In the genomic region with DNA sequence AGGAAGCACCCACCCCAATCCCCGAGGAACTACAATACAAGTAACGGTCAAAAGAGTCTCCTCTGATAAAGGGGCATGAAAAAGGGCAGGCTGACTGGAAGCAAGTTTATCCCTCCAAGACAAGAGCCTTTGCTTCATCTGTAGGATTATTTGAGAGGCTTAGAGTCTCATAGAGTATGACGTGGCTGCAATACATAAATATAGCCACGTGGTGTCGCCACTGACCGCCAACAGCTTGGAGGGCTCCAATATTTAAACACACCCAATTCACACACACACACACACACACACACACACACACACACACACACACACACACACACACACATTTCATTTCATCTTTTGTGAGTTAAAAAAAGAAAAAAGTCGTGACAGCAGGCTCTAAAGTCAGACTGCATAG, we compare ENCODE assay signal across 8 mouse cellular contexts. TPM values are rescaled to one million over a fixed set of nuclear protein-coding genes. Genes with fewer than 3 reads are reported as not detected.
DNase-seq lines count a peak whose midpoint lies in the region; ATAC-seq and TF ChIP-seq lines count a peak whose summit lies in the region.

No protein-coding gene starts in this region.

- H3K9me3 ChIP-seq in midbrain, embryonic 14.5 days (ENCODE audit: control insufficient read depth, low read length): no peaks in the 10 kb centered on the region
- H3K9me3 ChIP-seq in midbrain, embryonic 13.5 days: no peaks in the 10 kb centered on the region
- H3K9me3 ChIP-seq in lung, embryonic 14.5 days (ENCODE audit: low read depth, low read length): no peaks in the 10 kb centered on the region

- H3K27me3 ChIP-seq in midbrain, embryonic 14.5 days (ENCODE audit: control insufficient read depth, insufficient read depth, low read length): no peaks in the 10 kb centered on the region
- no peaks in the 10 kb centered on the region for H3K27me3 ChIP-seq in midbrain, embryonic 13.5 days
- no peaks in the 10 kb centered on the region for H3K27me3 ChIP-seq in lung, embryonic 14.5 days (ENCODE audit: insufficient read depth, low read length)

- H3K4me2 ChIP-seq in midbrain, embryonic 14.5 days (ENCODE audit: low read length): no peak overlapping the region
- H3K4me2 ChIP-seq in midbrain, embryonic 13.5 days (replicated peaks): no peak overlapping the region
- no peak overlapping the region for H3K4me2 ChIP-seq in lung, embryonic 14.5 days

- H3K36me3 ChIP-seq in midbrain, embryonic 14.5 days (ENCODE audit: control insufficient read depth, insufficient read depth, low read length): no peaks in the 10 kb centered on the region
- H3K36me3 ChIP-seq in midbrain, embryonic 13.5 days: no peaks in the 10 kb centered on the region
- H3K36me3 ChIP-seq in lung, embryonic 14.5 days (ENCODE audit: insufficient read depth): no peaks in the 10 kb centered on the region

- ATAC-seq in midbrain, embryonic 14.5 days (ENCODE audit: low FRiP score, low TSS enrichment): no peak
- no peak for ATAC-seq in midbrain, embryonic 13.5 days
- ATAC-seq in lung, embryonic 14.5 days (ENCODE audit: insufficient read depth): no peak
- no peak for ATAC-seq in inflammation-experienced regulatory T-cells, adult 6 months

- H3K9ac ChIP-seq in midbrain, embryonic 14.5 days (replicated peaks; ENCODE audit: low read length): no peak overlapping the region
- H3K9ac ChIP-seq in midbrain, embryonic 13.5 days (replicated peaks): no peak overlapping the region
- H3K9ac ChIP-seq in lung, embryonic 14.5 days: no peak overlapping the region

- no peaks in the 10 kb centered on the region for H3K4me1 ChIP-seq in midbrain, embryonic 14.5 days (ENCODE audit: control insufficient read depth, insufficient read depth, low read length)
- H3K4me1 ChIP-seq in midbrain, embryonic 13.5 days (replicated peaks): peaks cover 3% of the 10 kb centered on the region; the same call in 1 of the 2 replicates
- no peaks in the 10 kb centered on the region for H3K4me1 ChIP-seq in lung, embryonic 14.5 days (ENCODE audit: insufficient read depth)

- no peak overlapping the region for H3K27ac ChIP-seq in midbrain, embryonic 14.5 days (replicated peaks; ENCODE audit: low read depth, low read length)
- H3K27ac ChIP-seq in midbrain, embryonic 13.5 days: no peak overlapping the region
- no peak overlapping the region for H3K27ac ChIP-seq in lung, embryonic 14.5 days (ENCODE audit: low read depth)

- peak; percentile 70 for TF ChIP-seq CTCF in lung, embryonic 14.5 days (IDR thresholded peaks at IDR 0.05; ENCODE audit: low read depth)

- peak; percentile 83 for DNase-seq in midbrain, embryonic 14.5 days
- peak; percentile 76 for DNase-seq in adrenal gland, postnatal 14 days
- peak; percentile 46 for DNase-seq in forelimb bud, embryonic 11.5 days (ENCODE audit: low read depth, low spot score)
- DNase-seq in layer of hippocampus, adult 11-12 months (ENCODE audit: low spot score): peak; percentile 54
- peak; percentile 85 for DNase-seq in lung, embryonic 14.5 days
- DNase-seq in right cerebral cortex, postnatal 25 days: peak; percentile 47

- WGBS in midbrain, embryonic 14.5 days: 9% methylated on average over 7 of the region's 7 CpGs
- 9% methylated on average over 7 of the region's 7 CpGs for WGBS in midbrain, embryonic 13.5 days
- 6% methylated on average over 7 of the region's 7 CpGs for WGBS in lung, embryonic 14.5 days

- H3K4me3 ChIP-seq in midbrain, embryonic 14.5 days (replicated peaks; ENCODE audit: low read depth, low read length): no peak overlapping the region
- H3K4me3 ChIP-seq in midbrain, embryonic 13.5 days (replicated peaks): no peak overlapping the region
- no peak overlapping the region for H3K4me3 ChIP-seq in lung, embryonic 14.5 days (ENCODE audit: low read depth, low read length)

RNA-seq across cellular contexts. Expression of a gene that starts 3.1 kb away (rescaled TPM):
- polyA plus RNA-seq in midbrain, embryonic 14.5 days (2014; fragmentation: Nextera tagmentation; extraction: Ambion mirVana): 7.7 and 12.2 TPM in 2 replicates
- 6.2 and 8.2 TPM in 2 replicates for polyA plus RNA-seq in midbrain, embryonic 13.5 days (2015; fragmentation: Nextera tagmentation; extraction: Ambion mirVana)
- total RNA-seq in adrenal gland, postnatal 14 days (2021): 27.9 and 30.4 TPM in 2 replicates
- polyA plus RNA-seq in lung, embryonic 14.5 days (2014; fragmentation: Nextera tagmentation; extraction: Ambion mirVana): 14.7 and 17.0 TPM in 2 replicates
- polyA plus RNA-seq in inflammation-experienced regulatory T-cells, adult 6 months (2017; shearing (Covaris generic)): 1 to 10 TPM; 2.0 to 4.8 (median 2.6) TPM

RNA-seq across cellular contexts. Expression of a gene that starts 53.3 kb away (rescaled TPM):
- 0.86 and 1.3 TPM in 2 replicates for polyA plus RNA-seq in midbrain, embryonic 14.5 days (2014; fragmentation: Nextera tagmentation; extraction: Ambion mirVana)
- 1.6 and 1.9 TPM in 2 replicates for polyA plus RNA-seq in midbrain, embryonic 13.5 days (2015; fragmentation: Nextera tagmentation; extraction: Ambion mirVana)
- total RNA-seq in adrenal gland, postnatal 14 days (2021): 17.5 and 18.8 TPM in 2 replicates
- polyA plus RNA-seq in lung, embryonic 14.5 days (2014; fragmentation: Nextera tagmentation; extraction: Ambion mirVana): 0.31 and 0.51 TPM in 2 replicates
- polyA plus RNA-seq in inflammation-experienced regulatory T-cells, adult 6 months (2017; shearing (Covaris generic)): under 1 TPM in 2 of 3 experiments, not detected in 1; 0.25 to 0.51 TPM
